Mouse (Mus musculus): ENCODE data around the gene Olfr486.
"Not testable (repeated sequence)": the region's sequence is repeated elsewhere in the genome, so short reads cannot be mapped to it uniquely, and the experiment has no call there.

The Olfr486 gene

DNA sequence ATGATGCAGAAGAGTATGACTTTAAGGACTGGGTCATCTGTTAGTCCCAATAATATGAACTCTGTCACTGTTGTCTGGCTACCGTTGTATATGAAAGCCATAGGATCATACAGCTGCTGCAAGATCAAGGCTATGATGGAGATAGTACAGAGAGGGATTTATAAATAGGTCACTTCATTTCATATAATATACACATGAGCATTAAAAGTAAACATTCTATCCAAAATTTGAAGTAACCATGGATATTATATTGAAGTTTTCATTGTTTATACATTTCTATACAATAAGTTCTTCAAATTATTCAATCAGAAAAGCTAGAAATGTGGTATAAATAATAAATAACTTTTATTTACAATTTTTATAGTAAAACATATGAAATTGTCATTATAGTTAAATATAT, at the start of gene Olfr486:
TSS of gene Olfr486 (minus strand) at position 101 of the 400 bp plus-strand sequence.
- not testable (repeated sequence) for DNase-seq (ENCODE audit: low read depth)

DNA sequence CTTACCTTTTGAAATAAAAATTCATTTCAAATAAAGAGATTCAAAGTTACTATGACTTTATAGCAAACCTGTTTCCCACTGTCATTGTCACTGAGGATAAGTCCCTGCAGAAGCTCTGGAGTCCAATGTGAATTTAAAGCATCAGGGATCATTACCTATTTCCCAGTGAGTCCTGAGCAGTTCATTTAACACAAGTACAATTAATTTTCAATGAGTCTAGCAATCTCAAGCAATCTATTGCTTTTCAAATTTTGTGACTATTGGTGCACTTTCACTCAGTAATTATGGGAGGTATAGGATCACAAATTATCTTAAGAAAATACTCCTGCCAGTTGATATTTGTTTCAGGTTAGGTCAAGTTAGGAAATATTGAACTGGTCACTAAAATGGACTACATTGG, 42.0 kb upstream of the Olfr486 start, which contains the start of gene Olfr487:
TSS of gene Olfr487 (minus strand) at position 101 of the 400 bp plus-strand sequence.
- not testable (repeated sequence) for DNase-seq (ENCODE audit: low read depth)

DNA sequence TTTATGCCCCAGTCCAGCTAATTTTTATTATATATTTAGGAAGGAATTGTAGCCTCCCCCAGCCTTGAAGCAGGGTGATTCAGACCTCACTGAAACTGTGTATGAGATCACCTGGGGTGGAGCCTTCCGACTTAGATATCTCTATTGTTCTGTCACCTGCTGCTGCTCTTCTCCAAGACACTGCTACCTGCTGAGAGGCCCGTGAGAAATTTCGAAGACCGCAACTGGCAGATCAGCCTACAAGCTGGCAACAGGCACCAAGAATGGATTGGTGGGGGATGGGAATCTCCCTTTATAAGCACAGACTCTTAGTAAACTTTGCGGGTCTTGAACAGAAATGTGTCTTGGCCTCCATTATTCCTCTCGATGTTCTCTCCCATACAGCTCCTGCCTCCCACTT, 24.4 kb upstream of the Olfr486 start:
- DNase-seq (ENCODE audit: low read depth), result no peak

DNA sequence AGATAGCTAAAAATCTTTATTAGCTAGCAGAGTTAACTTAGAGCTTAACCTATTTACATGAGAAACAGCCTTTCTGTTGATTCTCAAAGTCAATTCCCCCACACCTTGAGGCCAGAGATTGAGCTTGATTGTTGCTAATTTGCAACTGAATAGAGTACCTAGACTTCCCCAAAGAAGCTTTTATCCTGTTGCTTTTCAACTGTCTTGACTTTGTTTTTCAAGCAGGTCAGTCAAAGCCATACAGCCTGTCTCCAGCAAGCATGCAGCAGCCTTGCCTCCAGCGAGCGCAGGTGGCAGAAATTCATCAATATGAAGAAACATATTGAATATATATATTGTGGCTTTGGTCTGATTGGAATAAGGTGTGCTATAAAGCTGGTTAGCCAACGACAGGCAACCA, 23.8 kb upstream of the Olfr486 start:
- DNase-seq (ENCODE audit: low read depth), result not testable (repeated sequence)

- DNase-seq (ENCODE audit: low read depth), result not testable (repeated sequence)
Measured at GRCm38 (mm10) chr7:108192714-108193113, 20.2 kb upstream of the Olfr486 start.

DNA sequence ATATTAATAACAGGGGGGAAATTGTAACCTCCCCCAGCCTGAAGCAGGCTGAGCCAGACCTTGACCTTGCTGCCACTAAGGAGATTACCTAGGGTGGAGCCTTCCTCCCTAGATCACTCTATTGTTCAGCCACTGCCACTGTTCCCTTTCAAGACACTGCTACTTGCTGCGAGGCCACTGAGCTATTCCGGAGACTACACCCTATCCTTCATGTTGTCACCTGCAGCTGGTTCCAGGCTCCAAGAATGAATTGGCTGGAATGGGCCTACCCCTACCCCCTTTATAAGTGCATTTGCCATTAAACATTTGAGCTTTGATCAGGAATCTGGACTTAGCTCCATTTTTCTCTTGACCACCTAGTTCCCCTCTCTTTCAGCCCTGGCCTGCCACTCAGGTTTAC, 18.7 kb upstream of the Olfr486 start:
- not testable (repeated sequence) for DNase-seq (ENCODE audit: low read depth)

DNA sequence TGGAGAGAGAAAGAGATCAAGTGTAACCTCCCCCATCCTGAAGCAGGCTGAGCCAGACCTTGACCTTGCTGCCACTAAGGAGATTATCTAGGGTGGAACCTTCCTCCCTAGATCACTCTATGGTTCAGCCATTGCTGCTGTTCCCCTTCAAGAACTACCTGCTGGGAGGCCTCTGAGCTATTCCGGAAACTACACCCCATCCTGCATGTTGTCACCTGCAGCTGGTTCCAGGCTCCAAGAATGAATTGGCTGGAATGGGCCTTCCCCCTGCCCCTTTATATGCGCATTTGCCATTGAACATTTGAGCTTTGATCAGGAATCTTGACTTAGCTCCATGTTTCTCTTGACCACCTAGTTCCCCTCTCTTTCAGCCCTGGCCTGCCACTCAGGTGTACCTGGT, 12.7 kb upstream of the Olfr486 start:
- not testable (repeated sequence) for DNase-seq (ENCODE audit: low read depth)

GRCm38 (mm10) chr7:108184401-108184800, 11.9 kb upstream of the Olfr486 start:
- not testable (repeated sequence) for DNase-seq (ENCODE audit: low read depth)

GRCm38 (mm10) chr7:108159771-108160170, 12.8 kb downstream of the Olfr486 start, which contains the start of gene Olfr485:
Olfr485 (minus strand) TSS chr7:108159871.
- no peak for DNase-seq (ENCODE audit: low read depth)

DNA sequence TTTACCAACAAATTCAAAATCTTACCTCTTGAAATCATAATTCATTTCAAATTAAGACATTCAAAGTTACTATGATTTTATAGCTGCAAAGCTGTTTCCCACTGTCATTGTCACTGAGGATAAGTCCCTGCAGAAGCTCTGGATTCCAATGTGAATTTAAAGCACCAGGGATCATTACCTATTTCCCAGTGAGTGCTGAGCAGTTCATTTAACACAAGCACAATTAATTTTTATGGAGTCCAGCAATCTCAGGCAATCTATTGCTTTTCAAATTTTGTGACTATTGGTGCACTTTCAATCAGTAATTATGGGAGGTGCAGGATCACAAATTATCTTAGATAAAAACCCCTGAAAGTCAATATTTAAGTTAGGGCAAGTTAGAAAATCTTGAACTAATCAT, 45.2 kb downstream of the Olfr486 start, which contains the start of gene Olfr484:
TSS of gene Olfr484 (minus strand) at position 101 of the 400 bp plus-strand sequence.
- no peak for DNase-seq (ENCODE audit: low read depth)
